Mouse (Mus musculus) hindbrain, embryonic 11.5 days (tissue): Measurements from ENCODE around the gene Olfr652. TPM values are rescaled to one million over a fixed set of nuclear protein-coding genes. Genes with fewer than 3 reads are reported as not detected.

Experiments used
- ATAC-seq: fragments of 200-750 bp; cut with Nextera tagmentation; 2 replicates; pipeline ENCODE4 v1.8.0; 2017; ENCODE audit warnings: mild to moderate bottlenecking, moderate TSS enrichment, moderate library complexity; ENCODE audit not compliant: low FRiP score
- DNase-seq: peaks from one replicate; pipeline ENCODE4 v3.0.0-alpha.2; 2015; ENCODE audit warnings: low spot score
- H3K27ac ChIP-seq: fragments of 300-500 bp; sonication (generic); 2 replicates; pipeline ENCODE4 v1.5.1; 2014; ENCODE audit warnings: mild to moderate bottlenecking, low read depth, low read length
- H3K27me3 ChIP-seq: fragments of 300-500 bp; sonication (generic); 2 replicates; pipeline ENCODE4 v1.6.1; 2014; ENCODE audit warnings: mild to moderate bottlenecking, low read length, moderate library complexity, mixed read lengths; ENCODE audit not compliant: control insufficient read depth, insufficient read depth
- H3K36me3 ChIP-seq: fragments of 300-500 bp; sonication (generic); 2 replicates; pipeline ENCODE4 v1.6.1; 2014; ENCODE audit warnings: mild to moderate bottlenecking, low read length, moderate library complexity, mixed read lengths; ENCODE audit not compliant: control insufficient read depth, insufficient read depth
- H3K4me1 ChIP-seq: fragments of 300-500 bp; sonication (generic); replicated peaks from 2 replicates; pipeline ENCODE4 v1.6.1; 2014; ENCODE audit warnings: low read length, mixed read lengths; ENCODE audit not compliant: control insufficient read depth, insufficient read depth
- H3K4me2 ChIP-seq: fragments of 300-500 bp; sonication (generic); replicated peaks from 2 replicates; pipeline ENCODE4 v1.6.1; 2014; ENCODE audit warnings: mild to moderate bottlenecking, low read depth, low read length
- H3K4me3 ChIP-seq: fragments of 300-500 bp; sonication (generic); 2 replicates; pipeline ENCODE4 v1.5.1; 2014; ENCODE audit warnings: low read depth, low read length
- H3K9ac ChIP-seq: fragments of 300-500 bp; sonication (generic); 2 replicates; pipeline ENCODE4 v1.6.1; 2014; ENCODE audit warnings: low read depth, low read length
- H3K9me3 ChIP-seq: fragments of 300-500 bp; sonication (generic); 2 replicates; pipeline ENCODE4 v1.6.1; 2016; ENCODE audit warnings: low read length; ENCODE audit not compliant: control insufficient read depth
- WGBS: fragments of 180-500 bp; shearing (Covaris S2); extraction: QIAGEN DNeasy Blood & Tissue Kit; methylation state at CpG from one replicate; pipeline ENCODE4 v1.1.7; 2014; 5-methylcytosine and 5-hydroxymethylcytosine counted together
- polyA plus RNA-seq: library from polyadenylated mRNA; unstranded; fragments of >200 nt; fragmentation: Nextera tagmentation; extraction: Ambion mirVana; gene quantifications from 2 replicates; pipeline ENCODE4 v1.2.1, GENCODE M21; 2014

Olfr652 gene
- polyA plus RNA-seq = not detected in 2 replicates

GRCm38 (mm10) chr7:104560601-104561000 is at the start of gene Olfr652:
Gene Olfr652 (plus strand): TSS chr7:104560901.
- Histone ChIP-seq H3K4me2 (no peak within 1 kb of the TSS), H3K36me3 (no peaks in the 10 kb centered on the region), H3K27ac (no peak within 1 kb of the TSS), H3K4me3 (no peak within 1 kb of the TSS), H3K9ac (no peak within 1 kb of the TSS), H3K4me1 (no peaks in the 10 kb centered on the region), H3K27me3 (no peaks in the 10 kb centered on the region), H3K9me3 (no peaks in the 10 kb centered on the region)
- ATAC-seq (no peak), DNase-seq (no peak)

GRCm38 (mm10) chr7:104549833-104550232 is 10.9 kb upstream of the Olfr652 start, which contains the start of gene Olfr651:
Gene Olfr651 (plus strand): TSS chr7:104550133.
- H3K4me3 ChIP-seq = no peak within 1 kb of the TSS
- no peak within 1 kb of the TSS for H3K4me2 ChIP-seq
- no peaks in the 10 kb centered on the region for H3K27me3 ChIP-seq
- H3K27ac ChIP-seq = no peak within 1 kb of the TSS
- no peaks in the 10 kb centered on the region for H3K9me3 ChIP-seq
- ATAC-seq = no peak
- no peak for DNase-seq
- no peaks in the 10 kb centered on the region for H3K4me1 ChIP-seq
- no peak within 1 kb of the TSS for H3K9ac ChIP-seq
- H3K36me3 ChIP-seq = no peaks in the 10 kb centered on the region
- 76% methylated on average over 5 of the region's 5 CpGs for WGBS

- Histone ChIP-seq H3K9ac (no peak overlapping the region), H3K4me2 (no peak overlapping the region), H3K9me3 (no peaks in the 10 kb centered on the region), H3K27me3 (no peaks in the 10 kb centered on the region), H3K27ac (no peak overlapping the region), H3K36me3 (no peaks in the 10 kb centered on the region), H3K4me1 (no peaks in the 10 kb centered on the region), H3K4me3 (no peak overlapping the region)
- 52% methylated on average over 1 of the region's 1 CpGs for WGBS
- ATAC-seq (no peak), DNase-seq (no peak)
Measured at GRCm38 (mm10) chr7:104552700-104553099, 8.0 kb upstream of the Olfr652 start.

- 80% methylated on average over 2 of the region's 2 CpGs for WGBS
- H3K4me2 ChIP-seq = no peak within 1 kb of the TSS
- no peak for ATAC-seq
- no peak within 1 kb of the TSS for H3K27ac ChIP-seq
- H3K9ac ChIP-seq = no peak within 1 kb of the TSS
- no peaks in the 10 kb centered on the region for H3K4me1 ChIP-seq
- no peaks in the 10 kb centered on the region for H3K27me3 ChIP-seq
- H3K36me3 ChIP-seq = no peaks in the 10 kb centered on the region
- DNase-seq = no peak
- H3K4me3 ChIP-seq = no peak within 1 kb of the TSS
- H3K9me3 ChIP-seq = no peaks in the 10 kb centered on the region
Measured at GRCm38 (mm10) chr7:104577014-104577413, 16.3 kb downstream of the Olfr652 start, which contains the start of gene Olfr653. Gene Olfr653 (plus strand): TSS chr7:104577314.

GRCm38 (mm10) chr7:104580846-104581245 is 20.1 kb downstream of the Olfr652 start:
- Histone ChIP-seq H3K27me3 (no peaks in the 10 kb centered on the region), H3K9ac (no peak overlapping the region), H3K9me3 (no peaks in the 10 kb centered on the region), H3K27ac (no peak overlapping the region), H3K36me3 (no peaks in the 10 kb centered on the region), H3K4me1 (no peaks in the 10 kb centered on the region), H3K4me2 (no peak overlapping the region), H3K4me3 (no peak overlapping the region)
- 92% methylated on average over 4 of the region's 4 CpGs for WGBS
- DNase-seq (no peak), ATAC-seq (no peak)

GRCm38 (mm10) chr7:104581429-104581828 is 20.7 kb downstream of the Olfr652 start:
- H3K36me3 ChIP-seq = no peaks in the 10 kb centered on the region
- no peak overlapping the region for H3K9ac ChIP-seq
- ATAC-seq = no peak
- DNase-seq = no peak
- no peaks in the 10 kb centered on the region for H3K27me3 ChIP-seq
- no peak overlapping the region for H3K4me3 ChIP-seq
- H3K4me2 ChIP-seq = no peak overlapping the region
- no peaks in the 10 kb centered on the region for H3K4me1 ChIP-seq
- no peak overlapping the region for H3K27ac ChIP-seq
- WGBS = 93% methylated on average over 4 of the region's 4 CpGs
- no peaks in the 10 kb centered on the region for H3K9me3 ChIP-seq

- DNase-seq (no peak), ATAC-seq (no peak)
- no peaks in the 10 kb centered on the region for H3K27me3 ChIP-seq
- H3K4me1 ChIP-seq = no peaks in the 10 kb centered on the region
- H3K4me3 ChIP-seq = no peak within 1 kb of the TSS
- H3K4me2 ChIP-seq = no peak within 1 kb of the TSS
- no peak within 1 kb of the TSS for H3K27ac ChIP-seq
- no peaks in the 10 kb centered on the region for H3K9me3 ChIP-seq
- H3K9ac ChIP-seq = no peak within 1 kb of the TSS
- 92% methylated on average over 4 of the region's 4 CpGs for WGBS
- no peaks in the 10 kb centered on the region for H3K36me3 ChIP-seq
Measured at GRCm38 (mm10) chr7:104586725-104587124, 26.0 kb downstream of the Olfr652 start, which contains the start of gene Olfr654. Gene Olfr654 (plus strand): TSS chr7:104587025.

- H3K36me3 ChIP-seq = no peaks in the 10 kb centered on the region
- no peaks in the 10 kb centered on the region for H3K9me3 ChIP-seq
- 87% methylated on average over 5 of the region's 5 CpGs for WGBS
- no peak for DNase-seq
- ATAC-seq = no peak
- no peak overlapping the region for H3K4me3 ChIP-seq
- no peaks in the 10 kb centered on the region for H3K4me1 ChIP-seq
- H3K27ac ChIP-seq = no peak overlapping the region
- H3K4me2 ChIP-seq = no peak overlapping the region
- no peak overlapping the region for H3K9ac ChIP-seq
- no peaks in the 10 kb centered on the region for H3K27me3 ChIP-seq
Measured at GRCm38 (mm10) chr7:104588274-104588673, 27.6 kb downstream of the Olfr652 start.

- ATAC-seq = no peak
- Histone ChIP-seq H3K9me3 (no peaks in the 10 kb centered on the region), H3K9ac (no peak within 1 kb of the TSS), H3K27ac (no peak within 1 kb of the TSS), H3K4me2 (no peak within 1 kb of the TSS), H3K27me3 (no peaks in the 10 kb centered on the region), H3K4me3 (no peak within 1 kb of the TSS), H3K36me3 (no peaks in the 10 kb centered on the region), H3K4me1 (no peaks in the 10 kb centered on the region)
- DNase-seq = no peak
- WGBS = 90% methylated on average over 2 of the region's 2 CpGs
Measured at GRCm38 (mm10) chr7:104601679-104602078, 41.0 kb downstream of the Olfr652 start, which contains the start of gene Olfr655. Gene Olfr655 (minus strand): TSS chr7:104601779.
